Mouse (Mus musculus) limb, embryonic 13.5 days (tissue): ENCODE measurements around the gene Trip13. TPM values are rescaled to one million over a fixed set of nuclear protein-coding genes. Genes with fewer than 3 reads are reported as not detected.

Experiments
- ATAC-seq: fragments of 200-750 bp; cut with Nextera tagmentation; 2 replicates; pipeline ENCODE4 v1.8.0; 2017; ENCODE audit warnings: low read depth, moderate number of reproducible peaks, moderate TSS enrichment; ENCODE audit not compliant: low FRiP score
- H3K27ac ChIP-seq: fragments of 300-500 bp; sonication (generic); 2 replicates; pipeline ENCODE4 v1.5.1; 2015; ENCODE audit warnings: inconsistent platforms, mild to moderate bottlenecking, moderate library complexity
- H3K27me3 ChIP-seq: fragments of 300-500 bp; sonication (generic); 2 replicates; pipeline ENCODE4 v1.6.1; 2015; ENCODE audit warnings: mild to moderate bottlenecking, inconsistent platforms
- H3K36me3 ChIP-seq: fragments of 300-500 bp; sonication (generic); 2 replicates; pipeline ENCODE4 v1.6.1; 2015; ENCODE audit warnings: inconsistent platforms, mild to moderate bottlenecking, moderate library complexity
- H3K4me1 ChIP-seq: fragments of 300-500 bp; sonication (generic); 2 replicates; pipeline ENCODE4 v1.6.1; 2015; ENCODE audit warnings: inconsistent platforms
- H3K4me2 ChIP-seq: fragments of 300-500 bp; sonication (generic); replicated peaks from 2 replicates; pipeline ENCODE4 v1.6.1; 2015; ENCODE audit warnings: inconsistent platforms, mild to moderate bottlenecking, moderate library complexity
- H3K4me3 ChIP-seq: fragments of 300-500 bp; sonication (generic); 2 replicates; pipeline ENCODE4 v1.5.1; 2015; ENCODE audit warnings: moderate library complexity, mild to moderate bottlenecking, inconsistent platforms
- H3K9ac ChIP-seq: fragments of 300-500 bp; sonication (generic); 2 replicates; pipeline ENCODE4 v1.6.1; 2015; ENCODE audit warnings: mild to moderate bottlenecking, inconsistent platforms
- H3K9me3 ChIP-seq: fragments of 300-500 bp; sonication (generic); 2 replicates; pipeline ENCODE4 v1.6.1; 2016; ENCODE audit warnings: inconsistent platforms
- WGBS: fragments of 180-500 bp; shearing (Covaris S2); methylation state at CpG from one replicate; pipeline ENCODE4 v1.1.7; 2015; 5-methylcytosine and 5-hydroxymethylcytosine counted together
- polyA plus RNA-seq: library from polyadenylated mRNA; unstranded; fragments of >200 nt; fragmentation: Nextera tagmentation; extraction: Ambion mirVana; gene quantifications from 2 replicates; pipeline ENCODE4 v1.2.1, GENCODE M21; 2015

Trip13 gene
- polyA plus RNA-seq, 1 experiment from 2014 or later, result 43.8 TPM

DNA sequence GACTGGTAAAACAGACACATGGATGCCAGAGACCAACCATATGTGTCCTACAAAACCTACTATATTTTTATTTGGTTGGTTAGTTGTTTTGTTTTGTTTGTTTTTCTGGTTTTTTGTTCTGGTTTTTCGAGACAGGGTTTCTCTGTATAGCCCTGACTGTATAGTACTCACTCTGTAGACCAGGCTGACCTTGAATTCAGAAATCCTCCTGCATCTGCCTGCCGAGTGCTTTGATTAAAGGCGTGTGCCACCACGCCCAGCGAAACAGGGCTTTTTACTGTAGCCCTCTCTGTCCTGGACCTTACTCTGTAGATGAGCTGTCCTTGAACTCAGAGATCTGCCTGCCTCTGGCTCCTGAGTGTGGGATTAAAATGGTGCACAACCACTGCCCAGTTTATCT is 1.5 kb upstream of the Trip13 start:
- peaks cover 15% of the 10 kb centered on the region for H3K4me1 ChIP-seq
- H3K36me3 ChIP-seq, result peaks cover 67% of the 10 kb centered on the region
- no peak for ATAC-seq
- no peaks in the 10 kb centered on the region for H3K9me3 ChIP-seq
- H3K27ac ChIP-seq, result no peak overlapping the region
- 94% methylated on average over 5 of the region's 5 CpGs for WGBS
- H3K4me2 ChIP-seq, result no peak overlapping the region; the same call in 1 of the 2 replicates
- no peak overlapping the region for H3K4me3 ChIP-seq
- H3K27me3 ChIP-seq, result no peaks in the 10 kb centered on the region
- H3K9ac ChIP-seq, result no peak overlapping the region

DNA sequence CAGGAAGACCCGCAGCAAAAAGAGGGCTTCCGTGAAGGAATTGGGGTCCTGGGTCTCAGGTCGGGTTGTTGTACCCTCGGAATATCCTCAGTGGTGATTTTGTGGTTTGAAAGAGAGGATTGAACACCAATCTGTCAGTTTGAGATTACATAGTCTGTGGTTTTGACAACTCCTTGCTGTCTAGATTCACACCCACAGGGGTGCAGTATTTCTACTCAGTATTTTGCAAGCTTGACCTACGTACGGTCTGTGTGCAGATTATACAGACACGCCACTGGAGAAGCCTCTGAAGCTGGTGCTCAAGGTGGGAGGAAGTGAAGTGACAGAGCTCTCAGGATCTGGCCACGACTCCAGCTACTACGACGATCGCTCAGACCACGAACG is 585 bp upstream of the Trip13 start:
- no peak; the same call in 1 of the 2 replicates for ATAC-seq
- 50% methylated on average over 13 of the region's 13 CpGs for WGBS
- peak overlapping the region; percentile 83; the same call in 1 of the 2 replicates for H3K27ac ChIP-seq

GRCm38 (mm10) chr13:73936938-73937320 is 655 bp downstream of the Trip13 start:
- peaks cover 56% of the 10 kb centered on the region for H3K36me3 ChIP-seq

More for the DNA sequence above, 585 bp upstream of the Trip13 start:
- H3K9me3 ChIP-seq, result no peaks in the 10 kb centered on the region
- peak overlapping the region; percentile 75 for H3K9ac ChIP-seq
- H3K4me3 ChIP-seq, result peak overlapping the region; percentile 80
- H3K4me2 ChIP-seq, result peak overlapping the region; percentile 69
- no peaks in the 10 kb centered on the region for H3K27me3 ChIP-seq
- peaks cover 60% of the 10 kb centered on the region for H3K36me3 ChIP-seq
- peaks cover 15% of the 10 kb centered on the region for H3K4me1 ChIP-seq

DNA sequence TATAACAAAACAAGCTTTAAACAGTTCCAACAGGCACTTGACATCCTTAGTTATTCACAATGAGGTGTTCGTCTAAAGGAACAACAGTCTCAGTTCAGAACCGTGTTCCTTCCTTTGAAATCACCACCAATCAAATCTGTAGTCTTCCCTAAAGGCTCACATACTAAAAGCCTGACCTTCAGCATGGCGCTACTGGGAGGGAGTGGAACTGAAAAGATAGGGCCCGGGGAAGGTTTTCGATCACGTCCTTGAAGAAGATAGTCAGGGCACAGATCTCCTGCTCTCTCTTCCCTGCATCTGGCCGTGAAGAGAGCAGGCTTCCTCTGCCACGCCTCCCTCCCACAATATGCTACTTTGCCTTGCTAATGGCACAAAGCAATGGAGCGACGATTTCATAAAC is 5.4 kb downstream of the Trip13 start:
- no peak overlapping the region for H3K4me2 ChIP-seq
- WGBS, result 90% methylated on average over 10 of the region's 10 CpGs
- H3K9ac ChIP-seq, result no peak overlapping the region
- H3K27ac ChIP-seq, result no peak overlapping the region
- no peaks in the 10 kb centered on the region for H3K27me3 ChIP-seq
- H3K36me3 ChIP-seq, result peaks cover 70% of the 10 kb centered on the region
- no peak overlapping the region for H3K4me3 ChIP-seq
- H3K4me1 ChIP-seq, result peaks cover 7% of the 10 kb centered on the region
- ATAC-seq, result no peak
- H3K9me3 ChIP-seq, result no peaks in the 10 kb centered on the region

More at GRCm38 (mm10) chr13:73936938-73937320, 655 bp downstream of the Trip13 start:
- Histone ChIP-seq H3K27ac (no peak overlapping the region), H3K9me3 (no peaks in the 10 kb centered on the region), H3K4me2 (peak overlapping the region; percentile 69), H3K9ac (peak overlapping the region; percentile 75), H3K4me3 (peak overlapping the region; percentile 80), H3K27me3 (no peaks in the 10 kb centered on the region), H3K4me1 (peaks cover 15% of the 10 kb centered on the region)
- ATAC-seq, result no peak
- 13% methylated on average over 5 of the region's 5 CpGs for WGBS

GRCm38 (mm10) chr13:73913066-73913465 is 24.5 kb downstream of the Trip13 start:
- Histone ChIP-seq H3K4me1 (no peaks in the 10 kb centered on the region), H3K4me2 (no peak overlapping the region), H3K9me3 (no peaks in the 10 kb centered on the region), H3K9ac (no peak overlapping the region), H3K4me3 (no peak overlapping the region), H3K27me3 (no peaks in the 10 kb centered on the region), H3K27ac (no peak overlapping the region), H3K36me3 (peaks cover 61% of the 10 kb centered on the region)
- WGBS, result 94% methylated on average over 4 of the region's 4 CpGs
- ATAC-seq, result no peak

GRCm38 (mm10) chr13:73907683-73908412 is 29.7 kb downstream of the Trip13 start:
- Histone ChIP-seq H3K4me3 (no peak overlapping the region), H3K36me3 (peaks cover 14% of the 10 kb centered on the region), H3K4me1 (no peaks in the 10 kb centered on the region), H3K9me3 (no peaks in the 10 kb centered on the region), H3K9ac (no peak overlapping the region), H3K27me3 (no peaks in the 10 kb centered on the region), H3K27ac (no peak overlapping the region), H3K4me2 (no peak overlapping the region)
- WGBS, result 54% methylated on average over 2 of the region's 2 CpGs
- peak; percentile 40; the same call in 1 of the 2 replicates for ATAC-seq

DNA sequence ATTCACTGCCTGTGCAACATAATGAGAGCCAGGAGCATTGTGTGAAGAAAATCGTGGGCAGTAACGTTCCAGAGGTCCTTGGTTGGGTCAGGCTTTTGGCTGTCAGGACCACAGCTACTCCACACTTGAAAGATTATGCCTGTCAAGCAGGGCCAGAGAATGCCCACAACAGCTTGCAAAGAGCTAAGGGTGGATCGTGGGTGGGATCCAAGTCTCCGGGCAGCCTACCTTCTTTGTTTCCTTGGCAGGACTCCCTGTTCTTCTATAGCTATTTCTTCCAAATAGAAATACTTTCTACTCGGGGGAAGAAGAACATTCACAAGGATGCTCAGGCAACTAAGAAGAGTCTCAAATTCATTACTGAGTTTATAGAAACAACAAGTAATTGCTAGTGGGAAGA is 30.4 kb downstream of the Trip13 start:
- H3K4me1 ChIP-seq, result no peaks in the 10 kb centered on the region
- no peak overlapping the region for H3K4me2 ChIP-seq
- H3K4me3 ChIP-seq, result no peak overlapping the region
- peaks cover 11% of the 10 kb centered on the region for H3K36me3 ChIP-seq
- 80% methylated on average over 5 of the region's 5 CpGs for WGBS
- no peak for ATAC-seq
- H3K9me3 ChIP-seq, result no peaks in the 10 kb centered on the region
- no peak overlapping the region for H3K27ac ChIP-seq
- no peak overlapping the region for H3K9ac ChIP-seq
- no peaks in the 10 kb centered on the region for H3K27me3 ChIP-seq

DNA sequence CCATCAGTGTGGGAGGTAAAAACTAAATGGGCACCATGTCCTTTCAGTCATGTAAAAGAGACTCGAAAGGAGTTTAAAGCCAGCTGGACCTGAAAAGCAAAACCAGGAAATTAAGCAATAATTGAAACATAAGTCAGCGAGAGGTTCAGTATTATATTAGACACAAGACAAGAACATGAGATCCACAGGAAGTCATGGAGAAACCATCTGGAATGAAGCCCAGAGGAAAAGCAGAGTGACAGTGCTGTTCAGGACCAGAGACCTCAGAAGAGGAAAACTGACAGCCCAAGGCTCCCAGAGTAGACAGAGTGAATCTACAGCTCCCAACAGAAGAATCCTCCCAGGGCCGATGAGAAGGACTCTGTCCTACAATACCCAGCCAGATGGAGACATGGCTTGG is 40.0 kb downstream of the Trip13 start:
- no peak overlapping the region for H3K9ac ChIP-seq
- H3K27me3 ChIP-seq, result no peaks in the 10 kb centered on the region
- WGBS, result 70% methylated on average over 3 of the region's 3 CpGs
- ATAC-seq, result no peak
- no peak overlapping the region for H3K4me3 ChIP-seq
- H3K4me2 ChIP-seq, result no peak overlapping the region
- no peak overlapping the region for H3K27ac ChIP-seq
- no peaks in the 10 kb centered on the region for H3K36me3 ChIP-seq
- H3K9me3 ChIP-seq, result no peaks in the 10 kb centered on the region
- peaks cover 10% of the 10 kb centered on the region for H3K4me1 ChIP-seq

DNA sequence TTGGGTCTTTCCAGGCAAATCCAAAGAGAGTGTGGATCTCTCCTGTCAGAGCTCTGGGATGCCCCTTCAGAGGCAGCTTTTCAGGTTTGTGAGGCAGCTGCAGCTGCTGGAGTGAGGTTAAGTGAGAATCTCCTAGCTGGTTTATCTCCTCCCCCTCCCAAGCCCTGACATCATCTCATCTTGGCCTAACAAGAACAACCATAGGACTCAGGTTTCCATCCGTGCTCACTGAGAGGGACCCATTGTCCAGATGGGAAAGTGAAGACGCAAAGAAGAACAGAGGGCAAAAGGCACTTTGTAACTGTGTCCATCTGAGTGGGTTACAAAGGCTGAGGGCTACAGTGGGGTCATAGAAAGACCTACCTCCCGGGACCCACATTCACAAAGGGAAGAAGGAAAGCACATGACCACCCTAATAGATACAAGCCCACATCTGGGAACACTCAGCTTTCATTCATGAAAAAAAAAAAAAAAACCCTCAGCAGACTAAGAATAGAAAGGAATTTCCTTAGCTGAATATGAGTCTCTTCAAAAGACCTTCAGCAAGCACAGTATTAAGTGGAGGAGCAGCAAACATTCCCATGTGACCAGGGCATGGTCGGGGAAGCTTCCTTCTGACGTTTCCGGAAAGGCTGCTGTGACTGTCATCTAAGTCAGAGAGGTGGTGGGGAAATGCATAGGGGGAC is 44.9 kb downstream of the Trip13 start:
- H3K4me3 ChIP-seq, result no peak overlapping the region
- no peaks in the 10 kb centered on the region for H3K27me3 ChIP-seq
- H3K4me2 ChIP-seq, result no peak overlapping the region
- no peak overlapping the region for H3K9ac ChIP-seq
- ATAC-seq, result peak; percentile 83
- no peaks in the 10 kb centered on the region for H3K36me3 ChIP-seq
- H3K4me1 ChIP-seq, result peaks cover 22% of the 10 kb centered on the region
- WGBS, result 31% methylated on average over 6 of the region's 6 CpGs
- H3K27ac ChIP-seq, result 0 out of 2 replicates have a peak overlapping the region, but pooled peaks have one; percentile 17
- H3K9me3 ChIP-seq, result no peaks in the 10 kb centered on the region

DNA sequence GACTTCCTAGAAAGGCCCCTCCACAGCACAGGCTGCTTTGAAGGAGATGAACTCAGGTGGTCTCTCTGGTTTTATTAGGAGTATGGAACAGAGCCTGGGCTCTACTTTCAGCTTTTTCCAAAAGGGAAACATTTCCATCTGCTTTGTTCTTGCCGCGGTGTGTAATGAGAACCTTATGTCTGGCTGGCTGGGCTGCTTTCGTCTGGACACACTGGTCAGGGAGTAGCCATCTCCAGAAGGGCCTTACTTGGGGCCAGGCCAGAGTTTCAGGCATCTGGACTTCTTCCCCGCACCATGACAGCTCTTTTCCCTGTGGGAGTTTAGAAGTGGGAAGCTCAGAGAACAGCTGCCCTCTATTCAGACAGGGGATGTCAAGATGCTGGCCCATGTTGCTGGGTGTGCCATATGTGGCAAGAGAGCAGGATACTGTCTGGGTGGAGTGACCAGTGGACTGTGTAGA is 50.1 kb downstream of the Trip13 start:
- peaks cover 36% of the 10 kb centered on the region for H3K4me1 ChIP-seq
- 10% methylated on average over 4 of the region's 4 CpGs for whole genome bisulfite sequencing
- peak; percentile 77 for ATAC-seq
- H3K9ac ChIP-seq, result no peak overlapping the region
- no peaks in the 10 kb centered on the region for H3K27me3 ChIP-seq
- H3K9me3 ChIP-seq, result no peaks in the 10 kb centered on the region
- 0 out of 2 replicates have a peak overlapping the region, but pooled peaks have one; percentile 1 for H3K4me2 ChIP-seq
- H3K4me3 ChIP-seq, result no peak overlapping the region
- H3K27ac ChIP-seq, result peak overlapping the region; percentile 79; the same call in 1 of the 2 replicates
- H3K36me3 ChIP-seq, result no peaks in the 10 kb centered on the region

DNA sequence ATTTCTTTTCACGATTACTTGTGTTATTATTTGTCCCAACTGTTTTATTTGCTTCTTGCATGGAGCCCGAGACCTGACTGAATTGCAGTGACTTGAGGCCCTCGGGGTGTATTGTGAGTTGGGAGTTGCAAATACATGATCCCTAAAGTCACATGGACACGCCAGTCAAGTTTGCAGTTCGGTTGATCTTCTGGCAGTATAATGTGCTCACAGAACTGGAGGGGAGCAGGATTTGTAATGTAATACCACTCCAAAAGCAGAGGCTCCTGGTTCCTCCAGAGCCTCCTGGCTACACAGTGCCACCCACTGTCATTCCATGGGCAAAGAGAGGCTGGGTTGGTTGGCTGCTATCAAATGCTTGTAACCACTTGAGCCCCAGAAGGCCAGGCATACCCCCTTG is 51.0 kb downstream of the Trip13 start:
- no peak for ATAC-seq
- Histone ChIP-seq H3K4me1 (peaks cover 29% of the 10 kb centered on the region), H3K4me3 (no peak overlapping the region), H3K4me2 (no peak overlapping the region; the same call in 1 of the 2 replicates), H3K9ac (no peak overlapping the region), H3K27ac (peak overlapping the region; percentile 79), H3K27me3 (no peaks in the 10 kb centered on the region), H3K9me3 (no peaks in the 10 kb centered on the region), H3K36me3 (no peaks in the 10 kb centered on the region)
- 30% methylated on average over 5 of the region's 5 CpGs for WGBS

DNA sequence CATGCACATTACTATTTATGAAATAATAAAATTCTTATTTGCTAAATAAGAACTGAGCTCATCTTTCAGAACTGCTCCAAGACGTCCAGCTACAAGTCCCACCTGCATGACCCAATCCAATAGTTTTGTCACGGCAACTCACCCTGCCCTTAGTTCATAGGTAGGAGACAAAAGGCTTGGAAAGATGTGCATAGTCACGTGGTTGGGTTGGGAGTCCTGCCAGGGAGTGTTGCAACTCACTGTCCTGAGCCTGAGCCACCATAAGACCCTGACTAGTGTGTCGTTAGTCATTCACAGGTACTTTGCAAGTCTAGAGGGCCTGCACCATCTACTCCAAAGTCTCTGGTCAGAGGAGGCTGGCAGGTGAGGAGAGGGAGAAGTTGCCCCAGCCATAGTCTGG is 51.5 kb downstream of the Trip13 start:
- ATAC-seq, result no peak
- WGBS, result 49% methylated on average over 4 of the region's 4 CpGs
- no peak overlapping the region for H3K4me2 ChIP-seq
- H3K4me3 ChIP-seq, result no peak overlapping the region
- no peaks in the 10 kb centered on the region for H3K36me3 ChIP-seq
- H3K9ac ChIP-seq, result no peak overlapping the region
- H3K27ac ChIP-seq, result peak overlapping the region; percentile 52; the same call in 1 of the 2 replicates
- H3K9me3 ChIP-seq, result no peaks in the 10 kb centered on the region
- no peaks in the 10 kb centered on the region for H3K27me3 ChIP-seq
- peaks cover 29% of the 10 kb centered on the region for H3K4me1 ChIP-seq
